Mouse (Mus musculus): Measurements from ENCODE around the gene Hmgn2.
A peak's percentile ranks its signal among the peaks of the same experiment; 100 is the strongest.
"Not testable (repeated sequence)": the region's sequence is repeated elsewhere in the genome, so short reads cannot be mapped to it uniquely, and the experiment has no call there.

The Hmgn2 gene

GRCm38 (mm10) chr4:133968150-133968921 is at the start of gene Hmgn2:
Hmgn2 (minus strand) TSS chr4:133968650.
- no peak for DNase-seq (ENCODE audit: low spot score)

GRCm38 (mm10) chr4:134017201-134017865 is 48.9 kb upstream of the Hmgn2 start:
- no peak for DNase-seq (ENCODE audit: low spot score)

GRCm38 (mm10) chr4:134016767-134017166 is 48.3 kb upstream of the Hmgn2 start:
- DNase-seq (ENCODE audit: low spot score), result no peak

GRCm38 (mm10) chr4:134016208-134016607 is 47.8 kb upstream of the Hmgn2 start:
- no peak for DNase-seq (ENCODE audit: low spot score)

- DNase-seq (ENCODE audit: low spot score), result no peak
Measured at GRCm38 (mm10) chr4:134012858-134013528, 44.5 kb upstream of the Hmgn2 start.

- no peak for DNase-seq (ENCODE audit: low spot score)
Measured at GRCm38 (mm10) chr4:134011450-134012414, 43.3 kb upstream of the Hmgn2 start.

- DNase-seq (ENCODE audit: low spot score), result no peak
Measured at GRCm38 (mm10) chr4:134009709-134010108, 41.3 kb upstream of the Hmgn2 start.

- DNase-seq (ENCODE audit: low spot score), result no peak
Measured at GRCm38 (mm10) chr4:134006845-134007244, 38.4 kb upstream of the Hmgn2 start.

GRCm38 (mm10) chr4:134005581-134006358 is 37.3 kb upstream of the Hmgn2 start:
- DNase-seq (ENCODE audit: low spot score), result no peak

GRCm38 (mm10) chr4:134002903-134003302 is 34.5 kb upstream of the Hmgn2 start:
- DNase-seq (ENCODE audit: low spot score), result no peak

- DNase-seq (ENCODE audit: low spot score), result no peak
Measured at GRCm38 (mm10) chr4:134002246-134002645, 33.8 kb upstream of the Hmgn2 start.

- no peak for DNase-seq (ENCODE audit: low spot score)
Measured at GRCm38 (mm10) chr4:134001710-134002109, 33.3 kb upstream of the Hmgn2 start.

- peak; percentile 94 for DNase-seq (ENCODE audit: low spot score)
Measured at GRCm38 (mm10) chr4:134000466-134001438, 32.3 kb upstream of the Hmgn2 start, which contains the start of gene Dhdds. Dhdds (minus strand) TSS chr4:134000918.

- DNase-seq (ENCODE audit: low spot score), result no peak
Measured at GRCm38 (mm10) chr4:133994697-133995096, 26.2 kb upstream of the Hmgn2 start.

- no peak for DNase-seq (ENCODE audit: low spot score)
Measured at GRCm38 (mm10) chr4:133991087-133991660, 22.7 kb upstream of the Hmgn2 start.

GRCm38 (mm10) chr4:133990035-133990434 is 21.6 kb upstream of the Hmgn2 start:
- DNase-seq (ENCODE audit: low spot score), result no peak

- DNase-seq (ENCODE audit: low spot score), result not testable (repeated sequence)
Measured at GRCm38 (mm10) chr4:133988289-133988688, 19.8 kb upstream of the Hmgn2 start.

GRCm38 (mm10) chr4:133982936-133983335 is 14.5 kb upstream of the Hmgn2 start:
- no peak for DNase-seq (ENCODE audit: low spot score)

- DNase-seq (ENCODE audit: low spot score), result no peak
Measured at GRCm38 (mm10) chr4:133980496-133980895, 12.0 kb upstream of the Hmgn2 start.
